ENCODE assay signal across 12 mouse cellular contexts in the genomic region with DNA sequence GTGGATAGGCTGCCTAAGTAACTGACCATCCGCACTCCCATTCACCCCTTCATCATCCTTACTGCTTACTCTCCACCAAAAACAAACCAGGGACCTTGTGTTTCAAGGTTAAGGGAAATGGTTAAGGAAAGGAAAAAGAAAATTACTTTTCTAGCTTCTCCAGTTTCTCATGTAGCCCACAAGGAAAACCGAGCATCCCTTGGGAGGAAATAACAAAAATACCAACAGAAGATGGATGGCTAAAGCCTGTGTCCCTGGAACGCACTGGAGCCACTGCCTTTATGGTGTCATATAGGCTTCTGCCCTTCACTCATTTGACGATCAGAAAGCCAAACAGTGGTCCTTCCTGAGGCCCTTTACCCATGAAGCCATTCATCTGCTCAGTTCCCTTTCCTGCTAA.
"Had no signal": no experiment of that assay in that cellular context is flagged by ENCODE, and none has a peak within 500 bp of the region (broad histone marks: within the 10 kb centered on the region; RNA-seq: fewer than 3 reads in every experiment).

No protein-coding gene starts in this region.

- H3K9ac ChIP-seq: limb, embryonic 12.5 days; liver, embryonic 13.5 days; liver, postnatal 0 days; lung, embryonic 15.5 days; midbrain, embryonic 13.5 days; neural tube, embryonic 15.5 days had no signal

- DNase-seq: liver; liver, embryonic 13.5 days; liver, postnatal 0 days; lung, postnatal 14 days; right cerebral cortex, adult 18-20 months; thymus, adult 18-20 months; thymus, postnatal 14 days had no signal

- H3K9me3 ChIP-seq: limb, embryonic 12.5 days; liver, embryonic 13.5 days; lung, embryonic 15.5 days; midbrain, embryonic 13.5 days; neural tube, embryonic 15.5 days had no signal

- H3K27ac ChIP-seq: layer of hippocampus, adult 2 months; limb, embryonic 12.5 days; liver, embryonic 13.5 days; lung, embryonic 15.5 days; midbrain, embryonic 13.5 days; neural tube, embryonic 15.5 days had no signal

- H3K36me3 ChIP-seq: limb, embryonic 12.5 days; liver, embryonic 13.5 days; lung, embryonic 15.5 days; midbrain, embryonic 13.5 days; neural tube, embryonic 15.5 days had no signal

- H3K4me1 ChIP-seq: liver, embryonic 13.5 days; midbrain, embryonic 13.5 days; neural tube, embryonic 15.5 days had no signal

- H3K4me2 ChIP-seq: limb, embryonic 12.5 days; liver, embryonic 13.5 days; lung, embryonic 15.5 days; midbrain, embryonic 13.5 days; neural tube, embryonic 15.5 days had no signal

- ATAC-seq: liver, postnatal 0 days; midbrain, embryonic 13.5 days had no signal

- H3K27me3 ChIP-seq: limb, embryonic 12.5 days; liver, embryonic 13.5 days; lung, embryonic 15.5 days; midbrain, embryonic 13.5 days; neural tube, embryonic 15.5 days had no signal

- H3K4me3 ChIP-seq: layer of hippocampus, adult 2 months; limb, embryonic 12.5 days; liver, embryonic 13.5 days; lung, embryonic 15.5 days; midbrain, embryonic 13.5 days; neural tube, embryonic 15.5 days had no signal
